Mouse (Mus musculus): Measurements from ENCODE around the gene Chrm1. TPM values are rescaled to one million over a fixed set of nuclear protein-coding genes. Genes with fewer than 3 reads are reported as not detected.

Chrm1 gene
- polyA plus RNA-seq, 1 experiment from 2014 or later, result 0.35 TPM

GRCm38 (mm10) chr19:8646393-8646792, 17.2 kb upstream of the Chrm1 start:
- no peak overlapping the region for H3K9ac ChIP-seq (replicated peaks; ENCODE audit: low read depth, low read length)
- 60% methylated on average over 2 of the region's 2 CpGs for WGBS

GRCm38 (mm10) chr19:8655833-8656232, 7.8 kb upstream of the Chrm1 start:
- no peak for ATAC-seq (ENCODE audit: insufficient number of reproducible peaks, insufficient read depth, low FRiP score, low read depth)
- Histone ChIP-seq H3K27me3 (ENCODE audit: control insufficient read depth, insufficient read depth, low read length) (no peaks in the 10 kb centered on the region), H3K4me2 (replicated peaks; ENCODE audit: low read depth, low read length) (no peak overlapping the region), H3K4me1 (ENCODE audit: control insufficient read depth, insufficient read depth, low read length) (no peaks in the 10 kb centered on the region), H3K4me3 (ENCODE audit: low read depth, low read length) (no peak overlapping the region), H3K9ac (replicated peaks; ENCODE audit: low read depth, low read length) (no peak overlapping the region), H3K9me3 (ENCODE audit: control insufficient read depth, low read depth, low read length) (no peaks in the 10 kb centered on the region), H3K36me3 (ENCODE audit: control insufficient read depth, insufficient read depth, low read length) (no peaks in the 10 kb centered on the region), H3K27ac (ENCODE audit: low read length) (no peak overlapping the region)

More at GRCm38 (mm10) chr19:8646393-8646792, 17.2 kb upstream of the Chrm1 start:
- Histone ChIP-seq H3K4me1 (ENCODE audit: control insufficient read depth, insufficient read depth, low read length) (no peaks in the 10 kb centered on the region), H3K27ac (ENCODE audit: low read length) (no peak overlapping the region), H3K4me2 (replicated peaks; ENCODE audit: low read depth, low read length) (no peak overlapping the region), H3K4me3 (ENCODE audit: low read depth, low read length) (no peak overlapping the region), H3K36me3 (ENCODE audit: control insufficient read depth, insufficient read depth, low read length) (no peaks in the 10 kb centered on the region), H3K9me3 (ENCODE audit: control insufficient read depth, low read depth, low read length) (no peaks in the 10 kb centered on the region), H3K27me3 (ENCODE audit: control insufficient read depth, insufficient read depth, low read length) (no peaks in the 10 kb centered on the region)
- ATAC-seq (ENCODE audit: insufficient number of reproducible peaks, insufficient read depth, low FRiP score, low read depth), result no peak

GRCm38 (mm10) chr19:8656341-8656740, 7.2 kb upstream of the Chrm1 start:
- Histone ChIP-seq H3K9me3 (ENCODE audit: control insufficient read depth, low read depth, low read length) (no peaks in the 10 kb centered on the region), H3K27ac (ENCODE audit: low read length) (no peak overlapping the region), H3K27me3 (ENCODE audit: control insufficient read depth, insufficient read depth, low read length) (no peaks in the 10 kb centered on the region), H3K36me3 (ENCODE audit: control insufficient read depth, insufficient read depth, low read length) (no peaks in the 10 kb centered on the region), H3K4me3 (ENCODE audit: low read depth, low read length) (no peak overlapping the region), H3K9ac (replicated peaks; ENCODE audit: low read depth, low read length) (no peak overlapping the region), H3K4me2 (replicated peaks; ENCODE audit: low read depth, low read length) (no peak overlapping the region), H3K4me1 (ENCODE audit: control insufficient read depth, insufficient read depth, low read length) (no peaks in the 10 kb centered on the region)
- no peak for ATAC-seq (ENCODE audit: insufficient number of reproducible peaks, insufficient read depth, low FRiP score, low read depth)
- 74% methylated on average over 4 of the region's 4 CpGs for WGBS

GRCm38 (mm10) chr19:8661821-8662307, 1.7 kb upstream of the Chrm1 start:
- Histone ChIP-seq H3K36me3 (ENCODE audit: control insufficient read depth, insufficient read depth, low read length) (no peaks in the 10 kb centered on the region), H3K4me2 (replicated peaks; ENCODE audit: low read depth, low read length) (peak overlapping the region; percentile 86), H3K27ac (ENCODE audit: low read length) (no peak overlapping the region), H3K27me3 (ENCODE audit: control insufficient read depth, insufficient read depth, low read length) (no peaks in the 10 kb centered on the region), H3K9me3 (ENCODE audit: control insufficient read depth, low read depth, low read length) (no peaks in the 10 kb centered on the region), H3K4me3 (ENCODE audit: low read depth, low read length) (peak overlapping the region; percentile 45), H3K4me1 (ENCODE audit: control insufficient read depth, insufficient read depth, low read length) (0 out of 2 replicates have a peak, but pooled peaks cover 4% of the 10 kb centered on the region), H3K9ac (replicated peaks; ENCODE audit: low read depth, low read length) (peak overlapping the region; percentile 34)
- ATAC-seq (ENCODE audit: insufficient number of reproducible peaks, insufficient read depth, low FRiP score, low read depth), result peak; percentile 12; the same call in 1 of the 2 replicates
- 2% methylated on average over 35 of the region's 35 CpGs for WGBS

- H3K27ac ChIP-seq (ENCODE audit: low read length), result no peak overlapping the region
- peak overlapping the region; percentile 86 for H3K4me2 ChIP-seq (replicated peaks; ENCODE audit: low read depth, low read length)
- 0 out of 2 replicates have a peak, but pooled peaks cover 4% of the 10 kb centered on the region for H3K4me1 ChIP-seq (ENCODE audit: control insufficient read depth, insufficient read depth, low read length)
- no peaks in the 10 kb centered on the region for H3K36me3 ChIP-seq (ENCODE audit: control insufficient read depth, insufficient read depth, low read length)
- H3K9ac ChIP-seq (replicated peaks; ENCODE audit: low read depth, low read length), result no peak overlapping the region
- no peak for ATAC-seq (ENCODE audit: insufficient number of reproducible peaks, insufficient read depth, low FRiP score, low read depth)
- H3K27me3 ChIP-seq (ENCODE audit: control insufficient read depth, insufficient read depth, low read length), result no peaks in the 10 kb centered on the region
- peak overlapping the region; percentile 45 for H3K4me3 ChIP-seq (ENCODE audit: low read depth, low read length)
- no peaks in the 10 kb centered on the region for H3K9me3 ChIP-seq (ENCODE audit: control insufficient read depth, low read depth, low read length)
- WGBS, result 3% methylated on average over 11 of the region's 11 CpGs
Measured at GRCm38 (mm10) chr19:8662337-8662736, 1.3 kb upstream of the Chrm1 start.

GRCm38 (mm10) chr19:8663911-8664421, 377 bp downstream of the Chrm1 start:
- H3K27me3 ChIP-seq (ENCODE audit: control insufficient read depth, insufficient read depth, low read length), result no peaks in the 10 kb centered on the region
- no peaks in the 10 kb centered on the region for H3K9me3 ChIP-seq (ENCODE audit: control insufficient read depth, low read depth, low read length)
- 31% methylated on average over 6 of the region's 10 CpGs for WGBS
- 0 out of 2 replicates have a peak overlapping the region, but pooled peaks have one; percentile 12 for H3K4me2 ChIP-seq (replicated peaks; ENCODE audit: low read depth, low read length)
- no peak overlapping the region for H3K4me3 ChIP-seq (ENCODE audit: low read depth, low read length)
- H3K9ac ChIP-seq (replicated peaks; ENCODE audit: low read depth, low read length), result no peak overlapping the region
- no peak for ATAC-seq (ENCODE audit: insufficient number of reproducible peaks, insufficient read depth, low FRiP score, low read depth)
- no peaks in the 10 kb centered on the region for H3K36me3 ChIP-seq (ENCODE audit: control insufficient read depth, insufficient read depth, low read length)
- no peak overlapping the region for H3K27ac ChIP-seq (ENCODE audit: low read length)
- 0 out of 2 replicates have a peak, but pooled peaks cover 4% of the 10 kb centered on the region for H3K4me1 ChIP-seq (ENCODE audit: control insufficient read depth, insufficient read depth, low read length)

GRCm38 (mm10) chr19:8664859-8665258, 1.3 kb downstream of the Chrm1 start:
- Histone ChIP-seq H3K4me1 (ENCODE audit: control insufficient read depth, insufficient read depth, low read length) (0 out of 2 replicates have a peak, but pooled peaks cover 4% of the 10 kb centered on the region), H3K9ac (replicated peaks; ENCODE audit: low read depth, low read length) (no peak overlapping the region), H3K9me3 (ENCODE audit: control insufficient read depth, low read depth, low read length) (no peaks in the 10 kb centered on the region), H3K4me2 (replicated peaks; ENCODE audit: low read depth, low read length) (no peak overlapping the region), H3K27ac (ENCODE audit: low read length) (no peak overlapping the region), H3K4me3 (ENCODE audit: low read depth, low read length) (no peak overlapping the region), H3K27me3 (ENCODE audit: control insufficient read depth, insufficient read depth, low read length) (no peaks in the 10 kb centered on the region), H3K36me3 (ENCODE audit: control insufficient read depth, insufficient read depth, low read length) (no peaks in the 10 kb centered on the region)
- WGBS, result 91% methylated on average over 3 of the region's 3 CpGs
- no peak for ATAC-seq (ENCODE audit: insufficient number of reproducible peaks, insufficient read depth, low FRiP score, low read depth)

GRCm38 (mm10) chr19:8665746-8666145, 2.2 kb downstream of the Chrm1 start:
- no peak overlapping the region for H3K9ac ChIP-seq (replicated peaks; ENCODE audit: low read depth, low read length)
- no peaks in the 10 kb centered on the region for H3K9me3 ChIP-seq (ENCODE audit: control insufficient read depth, low read depth, low read length)
- H3K4me3 ChIP-seq (ENCODE audit: low read depth, low read length), result no peak overlapping the region
- H3K27ac ChIP-seq (ENCODE audit: low read length), result no peak overlapping the region
- no peaks in the 10 kb centered on the region for H3K27me3 ChIP-seq (ENCODE audit: control insufficient read depth, insufficient read depth, low read length)
- no peak for ATAC-seq (ENCODE audit: insufficient number of reproducible peaks, insufficient read depth, low FRiP score, low read depth)
- H3K36me3 ChIP-seq (ENCODE audit: control insufficient read depth, insufficient read depth, low read length), result no peaks in the 10 kb centered on the region
- no peak overlapping the region for H3K4me2 ChIP-seq (replicated peaks; ENCODE audit: low read depth, low read length)
- WGBS, result 66% methylated on average over 5 of the region's 5 CpGs
- 0 out of 2 replicates have a peak, but pooled peaks cover 4% of the 10 kb centered on the region for H3K4me1 ChIP-seq (ENCODE audit: control insufficient read depth, insufficient read depth, low read length)

- Histone ChIP-seq H3K4me3 (ENCODE audit: low read depth, low read length) (no peak overlapping the region), H3K27me3 (ENCODE audit: control insufficient read depth, insufficient read depth, low read length) (no peaks in the 10 kb centered on the region), H3K4me2 (replicated peaks; ENCODE audit: low read depth, low read length) (no peak overlapping the region), H3K27ac (ENCODE audit: low read length) (no peak overlapping the region), H3K9me3 (ENCODE audit: control insufficient read depth, low read depth, low read length) (no peaks in the 10 kb centered on the region), H3K36me3 (ENCODE audit: control insufficient read depth, insufficient read depth, low read length) (no peaks in the 10 kb centered on the region), H3K4me1 (ENCODE audit: control insufficient read depth, insufficient read depth, low read length) (no peaks in the 10 kb centered on the region), H3K9ac (replicated peaks; ENCODE audit: low read depth, low read length) (no peak overlapping the region)
- 84% methylated on average over 3 of the region's 3 CpGs for WGBS
- ATAC-seq (ENCODE audit: insufficient number of reproducible peaks, insufficient read depth, low FRiP score, low read depth), result no peak
Measured at GRCm38 (mm10) chr19:8672859-8673258, 9.3 kb downstream of the Chrm1 start.

Measured in stomach, embryonic 14.5 days (tissue).